Mouse (Mus musculus): ENCODE measurements at regions not wholly inside any gene's neighbourhood (a gene's known extent, or its start where the extent isn't known, plus 50 kb on each side); places are given as distances from the start of the nearest gene placed in this dataset.

DNA sequence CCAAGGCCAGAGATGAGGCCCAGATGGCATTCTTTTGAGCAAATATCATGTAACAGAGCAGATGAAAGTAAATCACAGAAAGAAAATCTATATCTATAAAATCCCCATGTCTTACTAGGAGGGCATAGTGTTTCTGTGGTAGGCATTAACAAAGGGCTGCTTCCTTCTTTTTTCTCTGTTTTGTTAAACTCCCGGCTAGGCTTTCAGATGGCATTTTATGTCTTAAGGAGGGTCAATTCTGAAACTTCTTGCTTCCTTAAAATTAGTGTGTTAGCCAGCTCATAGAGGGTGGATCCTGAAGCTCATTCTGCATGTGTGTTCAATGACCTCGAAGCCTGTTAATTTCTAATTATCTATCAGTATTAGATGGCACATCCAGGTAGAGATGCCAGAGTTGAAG lies 123.8 kb upstream of the Egfl6 start:
- no peak for TF ChIP-seq CTCF (conservative IDR thresholded peaks at IDR 0.05; ENCODE audit: low read length)
- no peak for TF ChIP-seq NANOG (IDR thresholded peaks at IDR 0.05; ENCODE audit: borderline replicate concordance, low read length)
- no peak for TF ChIP-seq POU5F1 (IDR thresholded peaks at IDR 0.05; ENCODE audit: borderline replicate concordance, low read length)

Data from E14TG2a.4 (cell line).